Mouse (Mus musculus): ENCODE results near the gene Otos. TPM values are rescaled to one million over a fixed set of nuclear protein-coding genes. Genes with fewer than 3 reads are reported as not detected.

Otos gene
- total and polyA plus RNA-seq, 2 experiments from 2014 or later = 0.69 TPM; not detected in 1

GRCm38 (mm10) chr1:92633726-92634125, 14.9 kb downstream of the Otos start:
- Histone ChIP-seq H3K9me3 (ENCODE audit: low read length) (no peaks in the 10 kb centered on the region), H3K36me3 (ENCODE audit: insufficient read depth, low read length) (peaks cover 30% of the 10 kb centered on the region), H3K27ac (ENCODE audit: low read depth, low read length) (no peak overlapping the region), H3K4me2 (ENCODE audit: low read depth, low read length, poor library complexity, severe bottlenecking) (no peak overlapping the region), H3K27me3 (ENCODE audit: insufficient read depth, low read length) (no peaks in the 10 kb centered on the region), H3K4me1 (ENCODE audit: insufficient read depth, low read length) (no peaks in the 10 kb centered on the region), H3K9ac (replicated peaks; ENCODE audit: low read length, poor library complexity, severe bottlenecking) (no peak overlapping the region), H3K4me3 (ENCODE audit: low read depth, low read length) (no peak overlapping the region)
- TF ChIP-seq CTCF (IDR thresholded peaks at IDR 0.05) = no peak
- no peak for DNase-seq (ENCODE audit: low spot score)
- no peak for ATAC-seq (ENCODE audit: low FRiP score)
- 89% methylated on average over 8 of the region's 8 CpGs for WGBS

DNA sequence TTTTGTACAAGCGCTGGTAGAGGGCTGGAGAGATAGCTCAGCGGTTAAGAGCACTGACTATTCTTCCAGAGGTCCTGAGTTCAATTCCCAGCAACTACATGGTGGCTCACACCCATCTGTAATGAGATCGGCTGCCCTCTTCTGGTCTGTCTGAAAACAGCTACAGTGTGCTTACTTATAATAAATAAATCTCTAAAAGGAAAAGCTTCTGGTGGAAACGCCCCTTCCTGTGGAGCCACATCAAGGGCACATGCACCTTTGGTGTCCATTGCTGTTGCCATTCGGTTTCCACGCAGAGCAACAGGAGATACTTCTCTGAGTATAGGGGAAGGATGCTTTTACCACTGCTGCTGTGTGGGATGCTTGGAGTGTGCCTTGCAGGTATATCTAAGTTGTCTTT, 15.7 kb downstream of the Otos start:
- H3K9me3 ChIP-seq (ENCODE audit: low read length) = no peaks in the 10 kb centered on the region
- no peaks in the 10 kb centered on the region for H3K27me3 ChIP-seq (ENCODE audit: insufficient read depth, low read length)
- no peak overlapping the region for H3K4me3 ChIP-seq (ENCODE audit: low read depth, low read length)
- no peaks in the 10 kb centered on the region for H3K4me1 ChIP-seq (ENCODE audit: insufficient read depth, low read length)
- peaks cover 24% of the 10 kb centered on the region for H3K36me3 ChIP-seq (ENCODE audit: insufficient read depth, low read length)
- no peak overlapping the region for H3K9ac ChIP-seq (replicated peaks; ENCODE audit: low read length, poor library complexity, severe bottlenecking)
- ATAC-seq (ENCODE audit: low FRiP score) = no peak
- no peak for TF ChIP-seq CTCF (IDR thresholded peaks at IDR 0.05)
- no peak overlapping the region for H3K27ac ChIP-seq (ENCODE audit: low read depth, low read length)
- no peak overlapping the region for H3K4me2 ChIP-seq (ENCODE audit: low read depth, low read length, poor library complexity, severe bottlenecking)
- DNase-seq (ENCODE audit: low spot score) = no peak
- WGBS = 69% methylated on average over 6 of the region's 6 CpGs

- Histone ChIP-seq H3K4me1 (ENCODE audit: insufficient read depth, low read length) (no peaks in the 10 kb centered on the region), H3K9me3 (ENCODE audit: low read length) (no peaks in the 10 kb centered on the region), H3K27ac (ENCODE audit: low read depth, low read length) (no peak overlapping the region), H3K4me2 (ENCODE audit: low read depth, low read length, poor library complexity, severe bottlenecking) (no peak overlapping the region), H3K36me3 (ENCODE audit: insufficient read depth, low read length) (peaks cover 17% of the 10 kb centered on the region), H3K27me3 (ENCODE audit: insufficient read depth, low read length) (no peaks in the 10 kb centered on the region), H3K4me3 (ENCODE audit: low read depth, low read length) (no peak overlapping the region), H3K9ac (replicated peaks; ENCODE audit: low read length, poor library complexity, severe bottlenecking) (no peak overlapping the region)
- WGBS = 82% methylated on average over 5 of the region's 5 CpGs
- DNase-seq (ENCODE audit: low spot score) (no peak), ATAC-seq (ENCODE audit: low FRiP score) (no peak)
- TF ChIP-seq CTCF (IDR thresholded peaks at IDR 0.05) = no peak
These were observed 16.4 kb downstream of the Otos start for GRCm38 (mm10) chr1:92632196-92632595.

DNA sequence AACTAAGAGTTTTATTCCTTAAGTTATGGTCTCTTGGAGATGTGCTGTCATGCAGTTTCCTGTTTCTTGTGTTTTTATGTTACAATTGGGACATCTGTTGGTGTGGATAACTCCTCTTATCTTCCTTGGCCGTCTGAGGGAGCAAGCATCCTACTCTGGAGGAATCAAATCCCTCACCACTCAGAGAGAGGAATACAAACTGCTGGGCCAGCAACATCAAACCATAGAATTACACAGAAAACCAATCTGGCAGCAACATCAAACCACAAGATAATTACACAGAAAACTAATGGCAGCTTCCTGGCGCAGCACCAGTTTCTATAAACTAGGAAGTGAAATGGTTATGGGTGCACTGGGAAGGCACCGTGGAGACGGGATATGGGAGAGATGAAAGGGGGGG, 20.4 kb downstream of the Otos start:
- Histone ChIP-seq H3K4me2 (ENCODE audit: low read depth, low read length, poor library complexity, severe bottlenecking) (no peak overlapping the region), H3K4me3 (ENCODE audit: low read depth, low read length) (no peak overlapping the region), H3K9ac (replicated peaks; ENCODE audit: low read length, poor library complexity, severe bottlenecking) (no peak overlapping the region), H3K9me3 (ENCODE audit: low read length) (no peaks in the 10 kb centered on the region), H3K27ac (ENCODE audit: low read depth, low read length) (no peak overlapping the region), H3K27me3 (ENCODE audit: insufficient read depth, low read length) (no peaks in the 10 kb centered on the region), H3K36me3 (ENCODE audit: insufficient read depth, low read length) (no peaks in the 10 kb centered on the region), H3K4me1 (ENCODE audit: insufficient read depth, low read length) (no peaks in the 10 kb centered on the region)
- no peak for TF ChIP-seq CTCF (IDR thresholded peaks at IDR 0.05)
- 65% methylated on average over 4 of the region's 4 CpGs for WGBS
- ATAC-seq (ENCODE audit: low FRiP score) = no peak
- peak; percentile 33 for DNase-seq (ENCODE audit: low spot score)

- no peak overlapping the region for H3K4me3 ChIP-seq (ENCODE audit: low read depth, low read length)
- no peak overlapping the region for H3K4me2 ChIP-seq (ENCODE audit: low read depth, low read length, poor library complexity, severe bottlenecking)
- no peak overlapping the region for H3K9ac ChIP-seq (replicated peaks; ENCODE audit: low read length, poor library complexity, severe bottlenecking)
- DNase-seq (ENCODE audit: low spot score) (no peak), ATAC-seq (ENCODE audit: low FRiP score) (no peak)
- no peak overlapping the region for H3K27ac ChIP-seq (ENCODE audit: low read depth, low read length)
- no peak for TF ChIP-seq CTCF (IDR thresholded peaks at IDR 0.05)
- no peaks in the 10 kb centered on the region for H3K36me3 ChIP-seq (ENCODE audit: insufficient read depth, low read length)
- 69% methylated on average over 4 of the region's 4 CpGs for WGBS
- H3K27me3 ChIP-seq (ENCODE audit: insufficient read depth, low read length) = no peaks in the 10 kb centered on the region
- no peaks in the 10 kb centered on the region for H3K9me3 ChIP-seq (ENCODE audit: low read length)
- H3K4me1 ChIP-seq (ENCODE audit: insufficient read depth, low read length) = no peaks in the 10 kb centered on the region
These were observed 30.3 kb downstream of the Otos start for GRCm38 (mm10) chr1:92618360-92618759.

GRCm38 (mm10) chr1:92617488-92617887, 31.2 kb downstream of the Otos start, which contains the start of gene Olfr12:
TSS of gene Olfr12 (plus strand) at chr1:92617788.
- 49% methylated on average over 2 of the region's 2 CpGs for WGBS
- H3K36me3 ChIP-seq (ENCODE audit: insufficient read depth, low read length) = no peaks in the 10 kb centered on the region

More at GRCm38 (mm10) chr1:92617488-92617887, 31.2 kb downstream of the Otos start, which contains the start of gene Olfr12:
- ATAC-seq (ENCODE audit: low FRiP score) (no peak), DNase-seq (ENCODE audit: low spot score) (no peak)
- H3K9ac ChIP-seq (replicated peaks; ENCODE audit: low read length, poor library complexity, severe bottlenecking) = no peak within 1 kb of the TSS
- no peaks in the 10 kb centered on the region for H3K9me3 ChIP-seq (ENCODE audit: low read length)
- no peak for TF ChIP-seq CTCF (IDR thresholded peaks at IDR 0.05)
- H3K4me2 ChIP-seq (ENCODE audit: low read depth, low read length, poor library complexity, severe bottlenecking) = no peak within 1 kb of the TSS
- H3K4me3 ChIP-seq (ENCODE audit: low read depth, low read length) = no peak within 1 kb of the TSS
- H3K27ac ChIP-seq (ENCODE audit: low read depth, low read length) = no peak within 1 kb of the TSS
- H3K27me3 ChIP-seq (ENCODE audit: insufficient read depth, low read length) = no peaks in the 10 kb centered on the region
- H3K4me1 ChIP-seq (ENCODE audit: insufficient read depth, low read length) = no peaks in the 10 kb centered on the region
